Mouse (Mus musculus) limb, embryonic 13.5 days (tissue): ENCODE data around the gene Mrpl43. TPM values are rescaled to one million over a fixed set of nuclear protein-coding genes. Genes with fewer than 3 reads are reported as not detected.

Experiments
- ATAC-seq: fragments of 200-750 bp; cut with Nextera tagmentation; 2 replicates; pipeline ENCODE4 v1.8.0; 2017; ENCODE audit warnings: low read depth, moderate number of reproducible peaks, moderate TSS enrichment; ENCODE audit not compliant: low FRiP score
- H3K27ac ChIP-seq: fragments of 300-500 bp; sonication (generic); 2 replicates; pipeline ENCODE4 v1.5.1; 2015; ENCODE audit warnings: inconsistent platforms, mild to moderate bottlenecking, moderate library complexity
- H3K27me3 ChIP-seq: fragments of 300-500 bp; sonication (generic); 2 replicates; pipeline ENCODE4 v1.6.1; 2015; ENCODE audit warnings: mild to moderate bottlenecking, inconsistent platforms
- H3K36me3 ChIP-seq: fragments of 300-500 bp; sonication (generic); 2 replicates; pipeline ENCODE4 v1.6.1; 2015; ENCODE audit warnings: inconsistent platforms, mild to moderate bottlenecking, moderate library complexity
- H3K4me1 ChIP-seq: fragments of 300-500 bp; sonication (generic); 2 replicates; pipeline ENCODE4 v1.6.1; 2015; ENCODE audit warnings: inconsistent platforms
- H3K4me2 ChIP-seq: fragments of 300-500 bp; sonication (generic); replicated peaks from 2 replicates; pipeline ENCODE4 v1.6.1; 2015; ENCODE audit warnings: inconsistent platforms, mild to moderate bottlenecking, moderate library complexity
- H3K4me3 ChIP-seq: fragments of 300-500 bp; sonication (generic); 2 replicates; pipeline ENCODE4 v1.5.1; 2015; ENCODE audit warnings: moderate library complexity, mild to moderate bottlenecking, inconsistent platforms
- H3K9ac ChIP-seq: fragments of 300-500 bp; sonication (generic); 2 replicates; pipeline ENCODE4 v1.6.1; 2015; ENCODE audit warnings: mild to moderate bottlenecking, inconsistent platforms
- H3K9me3 ChIP-seq: fragments of 300-500 bp; sonication (generic); 2 replicates; pipeline ENCODE4 v1.6.1; 2016; ENCODE audit warnings: inconsistent platforms
- WGBS: fragments of 180-500 bp; shearing (Covaris S2); methylation state at CpG from one replicate; pipeline ENCODE4 v1.1.7; 2015; 5-methylcytosine and 5-hydroxymethylcytosine counted together
- polyA plus RNA-seq: library from polyadenylated mRNA; unstranded; fragments of >200 nt; fragmentation: Nextera tagmentation; extraction: Ambion mirVana; gene quantifications from 2 replicates; pipeline ENCODE4 v1.2.1, GENCODE M21; 2015

Gene Mrpl43
- polyA plus RNA-seq = 69.2 and 76.3 TPM in 2 replicates

- H3K27me3 ChIP-seq = no peaks in the 10 kb centered on the region
- H3K27ac ChIP-seq = peak within 1 kb of the TSS; percentile 70
- H3K4me3 ChIP-seq = peak within 1 kb of the TSS; percentile 97
- ATAC-seq = peak; percentile 95
- H3K9ac ChIP-seq = peak within 1 kb of the TSS; percentile 84
- H3K4me1 ChIP-seq = peaks cover 20% of the 10 kb centered on the region
- WGBS = under 1% methylated on average over 82 of the region's 82 CpGs
- peak within 1 kb of the TSS; percentile 96 for H3K4me2 ChIP-seq
- H3K36me3 ChIP-seq = peaks cover 64% of the 10 kb centered on the region
- no peaks in the 10 kb centered on the region for H3K9me3 ChIP-seq
Observed at GRCm38 (mm10) chr19:45005957-45006712, at the start of gene Mrpl43. Mrpl43 (minus strand) TSS chr19:45006442.

- Histone ChIP-seq H3K4me2 (no peak overlapping the region), H3K9me3 (no peaks in the 10 kb centered on the region), H3K4me1 (peaks cover 27% of the 10 kb centered on the region), H3K27me3 (no peaks in the 10 kb centered on the region), H3K9ac (peak overlapping the region; percentile 35; the same call in 1 of the 2 replicates), H3K27ac (no peak overlapping the region), H3K36me3 (peaks cover 50% of the 10 kb centered on the region), H3K4me3 (no peak overlapping the region)
- 84% methylated on average over 6 of the region's 6 CpGs for WGBS
- ATAC-seq = no peak
Observed at GRCm38 (mm10) chr19:45054892-45055690, 48.8 kb upstream of the Mrpl43 start.

- H3K36me3 ChIP-seq = peaks cover 52% of the 10 kb centered on the region
- 91% methylated on average over 8 of the region's 8 CpGs for WGBS
- no peak overlapping the region for H3K4me3 ChIP-seq
- no peaks in the 10 kb centered on the region for H3K27me3 ChIP-seq
- no peak overlapping the region for H3K27ac ChIP-seq
- no peaks in the 10 kb centered on the region for H3K9me3 ChIP-seq
- H3K4me2 ChIP-seq = no peak overlapping the region
- ATAC-seq = no peak
- H3K9ac ChIP-seq = no peak overlapping the region
- H3K4me1 ChIP-seq = peaks cover 31% of the 10 kb centered on the region
Observed at GRCm38 (mm10) chr19:45053451-45053850, 47.2 kb upstream of the Mrpl43 start.

- Histone ChIP-seq H3K27me3 (peaks cover 22% of the 10 kb centered on the region), H3K36me3 (peaks cover 42% of the 10 kb centered on the region), H3K9ac (no peak overlapping the region), H3K4me2 (0 out of 2 replicates have a peak overlapping the region, but pooled peaks have one; percentile 77), H3K9me3 (no peaks in the 10 kb centered on the region), H3K4me3 (no peak overlapping the region), H3K27ac (no peak overlapping the region), H3K4me1 (peaks cover 28% of the 10 kb centered on the region)
- WGBS = 74% methylated on average over 9 of the region's 9 CpGs
- ATAC-seq = no peak
Observed at GRCm38 (mm10) chr19:45049523-45049922, 43.3 kb upstream of the Mrpl43 start.

GRCm38 (mm10) chr19:45048644-45049365, 42.6 kb upstream of the Mrpl43 start:
- peak overlapping the region; percentile 84; the same call in 1 of the 2 replicates for H3K27ac ChIP-seq
- no peak for ATAC-seq
- no peaks in the 10 kb centered on the region for H3K9me3 ChIP-seq
- peaks cover 35% of the 10 kb centered on the region for H3K36me3 ChIP-seq
- H3K27me3 ChIP-seq = peaks cover 29% of the 10 kb centered on the region
- peak overlapping the region; percentile 77 for H3K4me2 ChIP-seq
- WGBS = 74% methylated on average over 12 of the region's 12 CpGs
- H3K4me1 ChIP-seq = peaks cover 28% of the 10 kb centered on the region
- peak overlapping the region; percentile 57 for H3K4me3 ChIP-seq
- peak overlapping the region; percentile 72; the same call in 1 of the 2 replicates for H3K9ac ChIP-seq

- peak; percentile 62 for ATAC-seq
- H3K27me3 ChIP-seq = peaks cover 36% of the 10 kb centered on the region
- 42% methylated on average over 11 of the region's 11 CpGs for WGBS
Observed at GRCm38 (mm10) chr19:45047935-45048643, 41.8 kb upstream of the Mrpl43 start.

GRCm38 (mm10) chr19:45047417-45047934, 41.2 kb upstream of the Mrpl43 start, which contains the start of gene Sfxn3:
Sfxn3 (plus strand) TSS chr19:45047503.
- Histone ChIP-seq H3K4me1 (peaks cover 28% of the 10 kb centered on the region), H3K9ac (peak within 1 kb of the TSS; percentile 72), H3K9me3 (no peaks in the 10 kb centered on the region), H3K27ac (peak within 1 kb of the TSS; percentile 84), H3K4me3 (peak within 1 kb of the TSS; percentile 57), H3K27me3 (peaks cover 36% of the 10 kb centered on the region), H3K4me2 (peak within 1 kb of the TSS; percentile 77), H3K36me3 (peaks cover 23% of the 10 kb centered on the region)
- peak; percentile 86 for ATAC-seq
- WGBS = under 1% methylated on average over 26 of the region's 26 CpGs

More at GRCm38 (mm10) chr19:45047935-45048643, 41.8 kb upstream of the Mrpl43 start:
- Histone ChIP-seq H3K4me2 (peak overlapping the region; percentile 77), H3K4me1 (peaks cover 28% of the 10 kb centered on the region), H3K4me3 (peak overlapping the region; percentile 57), H3K9me3 (no peaks in the 10 kb centered on the region), H3K27ac (peak overlapping the region; percentile 84), H3K36me3 (peaks cover 30% of the 10 kb centered on the region), H3K9ac (peak overlapping the region; percentile 72)

- Histone ChIP-seq H3K9ac (peak overlapping the region; percentile 72), H3K27me3 (peaks cover 40% of the 10 kb centered on the region), H3K27ac (no peak overlapping the region), H3K4me2 (peak overlapping the region; percentile 77), H3K36me3 (peaks cover 16% of the 10 kb centered on the region), H3K4me3 (peak overlapping the region; percentile 57), H3K4me1 (peaks cover 28% of the 10 kb centered on the region), H3K9me3 (no peaks in the 10 kb centered on the region)
- peak; percentile 45 for ATAC-seq
- 2% methylated on average over 34 of the region's 34 CpGs for WGBS
Observed at GRCm38 (mm10) chr19:45046523-45047321, 40.5 kb upstream of the Mrpl43 start.

- Histone ChIP-seq H3K27ac (no peak within 1 kb of the TSS), H3K4me3 (peak within 1 kb of the TSS; percentile 57), H3K27me3 (peaks cover 46% of the 10 kb centered on the region), H3K9me3 (no peaks in the 10 kb centered on the region), H3K36me3 (peaks cover 7% of the 10 kb centered on the region; the same call in 1 of the 2 replicates), H3K4me1 (peaks cover 28% of the 10 kb centered on the region), H3K9ac (peak within 1 kb of the TSS; percentile 72), H3K4me2 (peak within 1 kb of the TSS; percentile 77)
- no peak for ATAC-seq
- 79% methylated on average over 5 of the region's 5 CpGs for WGBS
Observed at GRCm38 (mm10) chr19:45045651-45046050, 39.4 kb upstream of the Mrpl43 start, which contains the start of gene Pdzd7. Pdzd7 (minus strand) TSS chr19:45045717.

GRCm38 (mm10) chr19:45045236-45045635, 39.0 kb upstream of the Mrpl43 start:
- H3K4me2 ChIP-seq = no peak overlapping the region
- H3K4me1 ChIP-seq = peaks cover 28% of the 10 kb centered on the region
- H3K9me3 ChIP-seq = no peaks in the 10 kb centered on the region
- 0 out of 2 replicates have a peak, but pooled peaks cover 3% of the 10 kb centered on the region for H3K36me3 ChIP-seq
- H3K9ac ChIP-seq = 0 out of 2 replicates have a peak overlapping the region, but pooled peaks have one; percentile 8
- WGBS = 38% methylated on average over 15 of the region's 15 CpGs
- H3K27me3 ChIP-seq = peaks cover 50% of the 10 kb centered on the region
- H3K27ac ChIP-seq = no peak overlapping the region
- H3K4me3 ChIP-seq = no peak overlapping the region
- no peak for ATAC-seq
